Mouse (Mus musculus) monocyte, adult 2 months (primary cell): ENCODE results near the gene Siah1a.

ENCODE experiments used
- DNase-seq, 2 experiments: peaks; one replicate each; pipeline ENCODE4 v3.0.0; 2022; ENCODE audit warnings: low spot score in 2 of 2, low read depth in 1 of 2

Gene Siah1a

GRCm38 (mm10) chr8:86705317-86705716, 40.4 kb downstream of the Siah1a start:
- DNase-seq: no peak

GRCm38 (mm10) chr8:86702453-86702852, 43.3 kb downstream of the Siah1a start:
- DNase-seq: no peak

GRCm38 (mm10) chr8:86699471-86699870, 46.3 kb downstream of the Siah1a start:
- no peak for DNase-seq

GRCm38 (mm10) chr8:86698811-86699421, 46.8 kb downstream of the Siah1a start:
- no peak for DNase-seq

DNA sequence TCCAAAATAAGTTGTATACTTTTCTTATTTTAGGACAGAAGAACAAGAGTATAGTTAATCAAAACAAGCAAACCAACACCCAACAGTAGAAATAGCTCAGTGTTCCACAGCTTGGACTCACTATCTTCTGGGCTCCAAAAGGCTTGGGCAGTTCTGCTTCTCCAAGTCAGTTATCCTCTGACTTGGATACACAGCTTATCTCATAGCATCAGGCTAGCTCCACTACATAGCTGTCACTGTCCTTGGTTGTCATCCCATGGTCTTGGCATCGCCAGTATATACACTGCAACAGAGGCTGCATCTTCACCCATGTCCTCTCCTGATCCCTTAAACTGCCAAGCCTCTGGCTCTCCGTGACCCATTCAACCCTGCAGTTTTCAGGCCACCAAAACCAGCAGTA, 50.0 kb downstream of the Siah1a start:
- no peak for DNase-seq

- DNase-seq: no peak
Observed at GRCm38 (mm10) chr8:86694011-86694410, 51.7 kb downstream of the Siah1a start.

DNA sequence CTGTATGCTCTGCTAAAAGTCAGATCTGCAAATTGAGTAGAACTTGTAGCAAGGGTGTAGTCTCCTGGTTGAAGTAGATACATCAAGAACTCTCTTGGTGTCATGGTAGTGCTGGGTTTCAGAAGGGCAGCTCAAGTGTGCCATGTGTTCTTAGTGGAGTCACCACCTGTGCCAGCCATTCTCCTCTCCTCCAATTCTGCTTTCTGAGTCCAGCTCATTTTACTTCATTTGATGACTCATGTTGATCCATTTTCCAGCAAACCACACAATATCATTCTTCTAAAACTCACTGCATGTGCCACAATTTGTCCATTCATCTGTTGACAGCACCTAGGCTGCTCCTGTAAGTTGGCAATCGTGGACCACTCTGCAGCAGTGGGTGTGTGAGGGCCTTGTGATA, 53.6 kb downstream of the Siah1a start:
- no peak for DNase-seq

- no peak for DNase-seq
Observed at GRCm38 (mm10) chr8:86686629-86687028, 59.1 kb downstream of the Siah1a start.
